Mouse (Mus musculus): ENCODE data around the gene Amotl1.

DNA sequence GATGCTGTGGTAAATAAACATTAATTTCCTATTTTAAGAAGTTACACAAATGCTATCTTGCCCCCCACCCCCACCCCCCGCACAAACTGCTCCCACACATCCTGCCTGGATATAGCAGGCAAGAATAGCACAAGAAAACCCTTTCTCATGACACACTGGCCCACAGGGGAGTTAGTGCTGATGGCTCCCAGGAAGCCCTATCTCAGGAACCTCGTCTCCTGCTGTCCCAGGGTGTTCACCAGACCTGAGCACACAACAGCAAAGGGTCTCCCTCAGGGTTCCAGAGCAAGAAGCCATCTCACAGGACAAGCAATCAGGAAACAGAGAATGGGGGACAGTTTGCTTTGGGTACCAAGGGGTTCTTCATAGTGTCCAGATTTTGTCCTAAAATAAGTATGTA lies 17.3 kb downstream of the Amotl1 start:
- TF ChIP-seq CTCF (IDR thresholded peaks at IDR 0.05; ENCODE audit: insufficient read depth, low read depth, low read length) (no peak), POLR2A (IDR thresholded peaks at IDR 0.05; ENCODE audit: insufficient read depth, low read depth, low read length) (no peak)
